Mouse (Mus musculus) spleen, adult 2 months (tissue): Measurements from ENCODE around the gene Fam160b1. TPM values are rescaled to one million over a fixed set of nuclear protein-coding genes. Genes with fewer than 3 reads are reported as not detected.

ENCODE experiments used
- DNase-seq, 2 experiments: peaks; one replicate each; pipeline versions ENCODE4 v3.0.0 to v3.0.0-alpha.2; 2012 to 2021; ENCODE audit warnings: low spot score in 2 of 2, low read depth in 1 of 2
- H3K27ac ChIP-seq: fragments of 200-500 bp; 2 replicates; pipeline ENCODE4 v1.5.1; 2012; ENCODE audit warnings: low read length, inconsistent platforms; ENCODE audit not compliant: insufficient read depth
- H3K27me3 ChIP-seq: fragments of 200-500 bp; 2 replicates; pipeline ENCODE4 v1.6.1; 2012; ENCODE audit warnings: mild to moderate bottlenecking, moderate library complexity, low read length, inconsistent platforms; ENCODE audit not compliant: control insufficient read depth, insufficient read depth
- H3K36me3 ChIP-seq: fragments of 200-500 bp; 2 replicates; pipeline ENCODE4 v1.6.1; 2012; ENCODE audit warnings: mild to moderate bottlenecking, low read length, inconsistent platforms; ENCODE audit not compliant: control insufficient read depth, insufficient read depth
- H3K4me1 ChIP-seq: fragments of 200-500 bp; 2 replicates; pipeline ENCODE4 v1.6.1; 2011; ENCODE audit warnings: inconsistent platforms; ENCODE audit not compliant: control insufficient read depth, insufficient read depth, insufficient read length
- H3K4me3 ChIP-seq: fragments of 200-500 bp; 2 replicates; pipeline ENCODE4 v1.5.1; 2011; ENCODE audit warnings: mild to moderate bottlenecking, inconsistent platforms; ENCODE audit not compliant: insufficient read depth, insufficient read length; ENCODE audit errors: extremely low read depth
- CTCF ChIP-seq: fragments of 200-500 bp; IDR thresholded peaks from 2 replicates; pipeline ENCODE4 v1.5.1; 2011; ENCODE audit warnings: mild to moderate bottlenecking, inconsistent platforms; ENCODE audit not compliant: insufficient read depth, insufficient read length, insufficient replicate concordance; ENCODE audit errors: extremely low read depth
- POLR2A ChIP-seq: fragments of 200-500 bp; IDR thresholded peaks from 2 replicates; pipeline ENCODE4 v1.6.1; 2011; ENCODE audit warnings: low read depth, low read length, inconsistent platforms
- WGBS: fragments of 180-500 bp; shearing (Covaris S2); methylation state at CpG from one replicate; pipeline ENCODE4 v1.1.7; 2018; 5-methylcytosine and 5-hydroxymethylcytosine counted together
- polyA plus RNA-seq: library from polyadenylated mRNA; depleted of rRNA; stranded (reverse); fragments of >200 nt; gene quantifications from 2 replicates; pipeline ENCODE4 v1.2.3, GENCODE M21; 2012; rRNA removed

The Fam160b1 gene
- 7.9 and 8.8 TPM in 2 replicates for polyA plus RNA-seq

GRCm38 (mm10) chr19:57360341-57361130 is at the start of gene Fam160b1:
Fam160b1 (plus strand) TSS chr19:57360680.
- Histone ChIP-seq H3K27ac (peak within 1 kb of the TSS; percentile 94), H3K36me3 (no peaks in the 10 kb centered on the region), H3K27me3 (no peaks in the 10 kb centered on the region), H3K4me3 (peak within 1 kb of the TSS; percentile 94), H3K4me1 (peaks cover 36% of the 10 kb centered on the region)
- 1% methylated on average over 59 of the region's 70 CpGs for WGBS
- TF ChIP-seq CTCF (peak; percentile 83), POLR2A (peak; percentile 83)
- peak; percentile 85 to 93 for DNase-seq

- H3K27ac ChIP-seq: no peak overlapping the region
- H3K4me3 ChIP-seq: no peak overlapping the region
- 77% methylated on average over 10 of the region's 10 CpGs for WGBS
- no peak for DNase-seq
- no peaks in the 10 kb centered on the region for H3K36me3 ChIP-seq
- TF ChIP-seq CTCF (no peak), POLR2A (no peak)
- H3K27me3 ChIP-seq: peaks cover 4% of the 10 kb centered on the region
- peaks cover 6% of the 10 kb centered on the region for H3K4me1 ChIP-seq
Observed at GRCm38 (mm10) chr19:57313226-57313625, 47.3 kb upstream of the Fam160b1 start.

- H3K4me3 ChIP-seq: peak overlapping the region; percentile 69; the same call in 1 of the 2 replicates
- H3K27ac ChIP-seq: no peak overlapping the region
- peaks cover 4% of the 10 kb centered on the region for H3K27me3 ChIP-seq
Observed at GRCm38 (mm10) chr19:57313891-57314345, 46.6 kb upstream of the Fam160b1 start.

GRCm38 (mm10) chr19:57314346-57315012 is 46.0 kb upstream of the Fam160b1 start, which contains the start of gene Ablim1:
Ablim1 (minus strand) TSS chr19:57314919.
- TF ChIP-seq POLR2A (no peak), CTCF (no peak)
- peaks cover 4% of the 10 kb centered on the region for H3K27me3 ChIP-seq
- H3K36me3 ChIP-seq: no peaks in the 10 kb centered on the region
- peak in 1 of 2 experiments; percentile 30 for DNase-seq
- H3K4me3 ChIP-seq: peak within 1 kb of the TSS; percentile 69
- peaks cover 6% of the 10 kb centered on the region for H3K4me1 ChIP-seq
- under 1% methylated on average over 52 of the region's 52 CpGs for WGBS
- peak within 1 kb of the TSS; percentile 37; the same call in 1 of the 2 replicates for H3K27ac ChIP-seq

More at GRCm38 (mm10) chr19:57313891-57314345, 46.6 kb upstream of the Fam160b1 start:
- 55% methylated on average over 3 of the region's 3 CpGs for WGBS
- no peak for DNase-seq
- Histone ChIP-seq H3K4me1 (peaks cover 6% of the 10 kb centered on the region), H3K36me3 (no peaks in the 10 kb centered on the region)
- no peak for TF ChIP-seq POLR2A
- TF ChIP-seq CTCF: no peak

- Histone ChIP-seq H3K27ac (0 out of 2 replicates have a peak overlapping the region, but pooled peaks have one; percentile 37), H3K27me3 (peaks cover 4% of the 10 kb centered on the region), H3K4me3 (peak overlapping the region; percentile 69; the same call in 1 of the 2 replicates), H3K36me3 (no peaks in the 10 kb centered on the region), H3K4me1 (peaks cover 6% of the 10 kb centered on the region)
- TF ChIP-seq CTCF (no peak), POLR2A (no peak)
- 55% methylated on average over 11 of the region's 11 CpGs for WGBS
- no peak for DNase-seq
Observed at GRCm38 (mm10) chr19:57315013-57315565, 45.4 kb upstream of the Fam160b1 start.

GRCm38 (mm10) chr19:57316597-57316996 is 43.9 kb upstream of the Fam160b1 start:
- WGBS: 87% methylated on average over 3 of the region's 3 CpGs
- TF ChIP-seq POLR2A (no peak), CTCF (no peak)
- no peak for DNase-seq
- Histone ChIP-seq H3K27ac (no peak overlapping the region), H3K36me3 (no peaks in the 10 kb centered on the region), H3K4me1 (peaks cover 6% of the 10 kb centered on the region), H3K4me3 (no peak overlapping the region), H3K27me3 (peaks cover 4% of the 10 kb centered on the region; the same call in 1 of the 2 replicates)
